Mouse (Mus musculus): ENCODE results near the gene Prkar1a.

DNA sequence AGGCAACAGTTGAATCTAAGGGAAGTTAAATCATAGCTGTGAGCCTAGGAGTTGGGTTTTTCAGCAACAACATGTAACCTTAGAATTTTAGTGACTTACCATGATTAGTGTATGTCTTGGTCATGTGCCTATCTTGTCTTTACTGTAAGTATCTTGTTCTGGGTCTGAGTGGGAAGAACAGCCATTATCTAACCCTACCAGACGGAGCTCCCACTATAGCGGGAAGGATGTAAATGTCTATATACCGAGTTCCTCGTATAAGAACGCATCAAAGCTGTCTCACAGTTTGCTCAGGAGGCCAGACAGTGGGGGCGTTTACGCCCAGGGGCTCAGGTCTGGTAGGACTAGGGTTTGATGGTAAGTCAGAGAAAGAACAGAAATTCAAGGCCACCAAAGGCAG, 7.0 kb downstream of the Prkar1a start:
- TF ChIP-seq GATA1 (IDR thresholded peaks at IDR 0.05; ENCODE audit: borderline replicate concordance, low read length) (no peak), FLI1 (IDR thresholded peaks at IDR 0.05; ENCODE audit: low read length) (no peak)

Data from megakaryocyte, embryonic 14.5 days (primary cell).